Mouse (Mus musculus): ENCODE results near the gene Ppp1cb.
"Not testable (repeated sequence)": the region's sequence is repeated elsewhere in the genome, so short reads cannot be mapped to it uniquely, and the experiment has no call there.

Gene Ppp1cb

DNA sequence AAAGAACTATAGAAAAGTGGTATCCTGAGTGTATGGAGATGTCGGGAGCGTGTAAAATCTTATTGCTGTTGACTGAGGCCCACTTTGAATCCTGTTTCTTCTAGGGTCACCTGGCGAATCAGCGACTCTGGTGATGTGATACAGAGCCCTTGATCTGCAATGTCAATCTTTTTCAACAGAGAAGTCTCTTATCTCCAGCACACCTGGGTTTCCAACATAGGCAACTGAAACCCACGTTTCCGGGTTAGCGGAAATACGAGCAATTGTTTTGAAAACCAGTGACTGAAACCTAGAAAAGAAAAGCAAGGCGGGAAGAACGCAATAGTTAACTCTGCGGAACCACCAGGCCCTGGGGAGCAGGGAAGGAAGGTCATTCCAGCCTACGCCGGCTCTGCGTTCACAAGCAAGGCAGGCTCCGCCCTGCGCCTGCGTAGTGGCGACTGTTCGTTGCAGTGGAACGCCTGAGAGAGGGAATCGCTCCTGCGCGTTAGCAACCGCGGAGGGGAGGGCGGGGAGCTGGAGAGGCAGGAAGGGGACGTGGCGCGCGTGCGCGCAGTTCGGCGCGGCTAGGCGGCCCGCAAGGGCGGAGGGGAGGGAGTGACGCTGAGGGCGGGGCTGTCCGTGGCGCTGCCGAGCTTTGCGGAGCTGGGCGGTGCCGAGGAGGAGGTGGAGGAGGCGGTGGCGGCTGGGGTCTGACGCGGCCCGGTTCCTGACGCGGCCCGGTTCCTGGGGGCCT is at the start of gene Ppp1cb:
Ppp1cb (plus strand) TSS at position 436 of the 736 bp plus-strand sequence.
- peak; percentile 99 for DNase-seq (ENCODE audit: low spot score)

DNA sequence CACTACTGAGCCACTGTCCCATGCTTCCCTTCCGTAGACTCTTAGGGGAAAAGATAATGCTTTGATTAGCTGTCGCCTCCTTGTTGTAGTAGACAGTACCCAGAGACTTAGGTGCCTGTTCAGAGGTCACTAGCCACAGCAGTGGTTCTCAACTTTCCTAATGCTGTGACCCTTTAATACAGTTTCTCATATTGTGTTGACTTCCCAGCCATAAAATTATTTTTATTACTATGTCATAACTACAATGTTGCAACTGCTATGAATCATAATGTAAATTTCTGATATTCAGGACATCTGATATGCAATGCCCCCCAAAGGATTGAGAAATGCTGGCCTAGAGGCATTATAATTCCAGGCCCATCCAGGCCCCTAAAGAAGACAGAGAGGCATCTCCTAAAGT is 48.9 kb upstream of the Ppp1cb start:
- DNase-seq (ENCODE audit: low spot score) = no peak

- no peak for DNase-seq (ENCODE audit: low spot score)
Measured at GRCm38 (mm10) chr5:32410954-32411688, 47.5 kb upstream of the Ppp1cb start.

- DNase-seq (ENCODE audit: low spot score) = peak; percentile 70
Measured at GRCm38 (mm10) chr5:32412186-32412950, 46.3 kb upstream of the Ppp1cb start.

GRCm38 (mm10) chr5:32413083-32413482 is 45.6 kb upstream of the Ppp1cb start:
- DNase-seq (ENCODE audit: low spot score) = peak; percentile 19

DNA sequence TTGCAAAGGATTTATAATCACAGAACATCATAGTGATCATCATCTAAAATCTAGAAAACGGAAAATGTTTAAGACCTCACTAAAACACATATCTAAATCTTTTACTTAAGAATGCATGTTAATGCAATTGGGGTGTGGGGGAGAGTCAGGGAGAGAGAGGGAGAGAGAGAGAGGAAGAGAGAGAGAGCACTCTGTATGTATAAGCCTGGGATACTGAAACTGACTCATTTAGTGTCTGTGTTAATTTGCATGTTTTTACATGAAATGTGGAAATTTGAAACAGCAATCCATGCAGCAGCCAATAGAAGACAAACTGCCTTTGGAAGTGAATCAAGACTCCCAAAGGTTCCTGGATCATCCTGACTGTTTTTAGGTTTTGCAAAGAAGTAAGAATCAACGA is 45.1 kb upstream of the Ppp1cb start:
- no peak for DNase-seq (ENCODE audit: low spot score)

DNA sequence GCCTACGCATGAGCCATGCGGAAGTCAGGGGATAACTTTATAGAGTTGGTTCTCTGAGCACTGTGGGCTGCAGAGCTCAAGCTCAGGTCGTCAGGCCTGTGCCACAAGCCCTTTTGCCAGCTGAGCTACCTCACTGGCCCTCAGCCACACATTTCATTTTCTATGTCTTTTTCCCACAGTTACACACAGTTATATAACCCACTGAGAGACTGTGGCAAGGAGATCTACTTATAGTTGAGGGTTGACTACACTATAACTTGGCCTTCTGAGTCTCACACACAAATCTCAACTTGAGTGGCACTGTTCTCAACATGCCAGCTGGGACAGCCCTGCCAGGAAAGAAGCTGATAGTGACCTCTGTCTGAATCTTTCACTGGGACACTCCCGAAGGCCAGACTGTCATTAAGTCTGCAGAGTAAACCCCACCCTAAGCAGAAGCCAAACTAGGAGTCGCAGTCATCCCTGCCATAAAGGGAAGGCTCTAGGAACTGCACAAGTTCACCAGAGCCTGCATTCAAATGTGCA is 44.1 kb upstream of the Ppp1cb start:
- DNase-seq (ENCODE audit: low spot score) = no peak

- no peak for DNase-seq (ENCODE audit: low spot score)
Measured at GRCm38 (mm10) chr5:32415554-32415953, 43.1 kb upstream of the Ppp1cb start.

DNA sequence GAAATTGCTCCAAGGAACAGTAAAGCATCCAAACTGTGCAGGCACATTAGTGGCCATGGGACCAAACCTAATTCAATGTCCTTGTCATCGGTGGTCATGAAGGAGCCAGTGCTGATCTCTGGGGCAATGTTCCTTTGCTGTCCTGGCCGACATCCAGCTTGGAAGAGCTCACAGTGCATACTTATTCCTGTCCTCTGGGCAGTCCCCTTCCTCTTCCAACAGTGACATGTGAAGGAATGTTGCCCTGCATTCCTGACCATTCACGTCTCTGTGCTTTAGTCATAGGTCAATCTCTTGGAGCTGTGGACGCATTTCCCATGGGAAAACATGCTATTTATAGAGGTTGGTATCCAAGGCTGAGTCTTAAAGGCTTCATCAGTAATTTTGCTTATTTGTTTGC is 41.8 kb upstream of the Ppp1cb start:
- peak; percentile 32 for DNase-seq (ENCODE audit: low spot score)

GRCm38 (mm10) chr5:32422081-32422589 is 36.5 kb upstream of the Ppp1cb start:
- peak; percentile 47 for DNase-seq (ENCODE audit: low spot score)

GRCm38 (mm10) chr5:32423339-32424046 is 35.1 kb upstream of the Ppp1cb start:
- DNase-seq (ENCODE audit: low spot score) = peak; percentile 37

GRCm38 (mm10) chr5:32424464-32424863 is 34.2 kb upstream of the Ppp1cb start:
- no peak for DNase-seq (ENCODE audit: low spot score)

- DNase-seq (ENCODE audit: low spot score) = no peak
Measured at GRCm38 (mm10) chr5:32425485-32426171, 33.0 kb upstream of the Ppp1cb start.

GRCm38 (mm10) chr5:32430399-32430798 is 28.2 kb upstream of the Ppp1cb start:
- DNase-seq (ENCODE audit: low spot score) = no peak

GRCm38 (mm10) chr5:32434346-32434745 is 24.3 kb upstream of the Ppp1cb start:
- not testable (repeated sequence) for DNase-seq (ENCODE audit: low spot score)

DNA sequence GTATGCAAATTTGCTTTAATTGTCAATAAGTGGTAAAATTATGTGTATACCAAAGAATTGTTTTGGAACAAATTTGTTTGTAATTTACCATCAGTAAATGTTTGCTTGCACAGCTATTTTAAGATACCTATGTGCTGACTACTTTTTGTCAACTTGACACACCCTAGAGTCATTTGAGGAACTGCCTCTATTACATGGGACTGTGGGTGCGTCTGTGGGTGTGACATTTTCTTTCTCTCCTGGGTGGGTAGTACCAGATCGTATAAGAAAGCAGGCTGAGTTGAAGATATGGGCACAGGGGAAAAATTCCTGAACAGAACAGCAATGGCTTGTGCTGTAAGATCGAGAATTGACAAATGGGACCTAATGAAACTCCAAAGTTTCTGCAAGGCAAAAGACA is 23.0 kb upstream of the Ppp1cb start:
- no peak for DNase-seq (ENCODE audit: low spot score)

GRCm38 (mm10) chr5:32437901-32438563 is 20.6 kb upstream of the Ppp1cb start:
- no peak for DNase-seq (ENCODE audit: low spot score)

- no peak for DNase-seq (ENCODE audit: low spot score)
Measured at GRCm38 (mm10) chr5:32438564-32438922, 20.1 kb upstream of the Ppp1cb start.

DNA sequence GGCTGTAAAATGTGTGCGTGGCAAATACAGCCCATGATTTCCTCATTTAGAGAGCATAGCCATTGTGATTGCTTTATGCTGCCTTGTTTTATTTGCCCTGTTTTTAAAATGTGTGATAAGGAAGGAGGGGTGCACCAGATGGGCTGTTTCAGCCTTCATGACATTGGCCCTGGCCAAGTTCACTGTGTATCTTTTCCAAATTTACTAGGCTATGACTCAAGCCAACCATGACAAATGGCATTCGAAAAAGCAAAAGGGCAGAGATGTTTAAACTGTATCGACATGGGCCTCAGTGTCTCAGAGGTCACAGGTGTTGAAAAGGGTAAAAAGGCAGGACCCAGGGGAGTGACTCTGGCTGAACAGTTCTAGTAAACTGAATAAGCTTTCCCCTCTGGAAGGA is 17.3 kb upstream of the Ppp1cb start:
- DNase-seq (ENCODE audit: low spot score) = no peak

DNA sequence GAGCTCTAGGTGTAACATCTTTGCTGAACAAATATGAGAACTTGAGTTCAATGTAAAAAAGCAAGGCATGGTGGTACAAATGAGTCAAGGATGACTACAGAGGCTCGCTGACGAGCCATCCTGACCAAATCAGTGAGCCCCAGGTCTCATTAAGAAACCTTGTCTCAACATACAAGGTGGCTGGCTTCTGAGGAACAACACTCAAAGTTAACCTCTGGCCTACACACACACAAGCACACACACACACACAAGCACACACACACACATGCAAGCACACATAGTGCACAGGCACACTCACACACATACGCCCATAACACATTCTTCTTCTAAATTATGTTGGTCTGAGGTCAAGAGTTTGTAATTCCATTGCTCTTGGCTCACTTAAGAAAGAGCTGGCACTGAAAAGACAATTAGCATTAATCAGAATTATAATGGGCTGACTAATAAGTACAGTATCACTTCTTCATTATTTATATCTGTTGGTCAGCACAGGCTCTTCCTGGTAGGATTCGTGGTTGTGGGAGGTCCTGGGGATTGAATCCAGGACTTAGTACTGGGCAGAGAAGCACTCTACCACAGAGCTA is 16.6 kb upstream of the Ppp1cb start:
- no peak for DNase-seq (ENCODE audit: low spot score)

Data from embryo, embryonic 10.5 days (tissue).